Mouse (Mus musculus): ENCODE results near the gene Prkag2.

Gene Prkag2

DNA sequence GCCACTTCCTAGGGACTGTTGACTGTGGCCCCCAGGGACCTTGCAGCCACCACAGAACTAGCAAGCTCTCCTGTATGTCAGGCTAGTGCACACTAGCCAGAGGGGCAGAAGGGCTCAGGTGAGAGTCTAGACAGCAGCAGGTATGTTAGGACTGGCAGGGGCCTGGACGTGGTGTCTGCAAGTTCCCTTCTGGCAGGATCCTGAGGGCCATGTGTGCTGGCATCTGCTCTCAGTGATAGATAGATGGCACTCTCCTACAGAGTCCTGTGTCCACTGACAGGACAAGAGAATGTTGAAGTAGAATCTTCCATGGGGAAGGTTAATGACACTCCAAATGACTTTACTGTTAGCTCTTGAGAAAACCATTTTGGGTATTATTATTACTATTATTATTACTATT is 52.8 kb downstream of the Prkag2 start:
- no peak for DNase-seq (ENCODE audit: low spot score)

DNA sequence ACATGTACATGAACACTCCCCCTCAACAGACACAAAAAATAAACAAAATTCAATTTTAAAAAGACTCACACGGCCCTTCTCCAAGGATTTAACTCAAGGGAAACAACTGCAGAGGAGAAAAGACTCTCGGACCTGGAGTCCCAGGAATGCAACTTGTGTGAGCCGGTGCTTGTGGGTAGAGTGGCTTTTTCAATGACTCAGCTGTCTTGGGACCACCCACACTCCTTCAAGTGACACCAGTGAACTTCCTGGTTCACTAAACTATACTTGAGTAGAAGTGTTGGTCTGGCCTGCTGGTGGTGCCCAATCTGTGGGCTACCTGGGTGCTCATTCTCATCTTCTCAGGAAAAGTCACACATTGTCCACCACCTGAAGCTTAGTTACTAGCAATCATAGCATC is 53.7 kb downstream of the Prkag2 start:
- no peak for DNase-seq (ENCODE audit: low spot score)

DNA sequence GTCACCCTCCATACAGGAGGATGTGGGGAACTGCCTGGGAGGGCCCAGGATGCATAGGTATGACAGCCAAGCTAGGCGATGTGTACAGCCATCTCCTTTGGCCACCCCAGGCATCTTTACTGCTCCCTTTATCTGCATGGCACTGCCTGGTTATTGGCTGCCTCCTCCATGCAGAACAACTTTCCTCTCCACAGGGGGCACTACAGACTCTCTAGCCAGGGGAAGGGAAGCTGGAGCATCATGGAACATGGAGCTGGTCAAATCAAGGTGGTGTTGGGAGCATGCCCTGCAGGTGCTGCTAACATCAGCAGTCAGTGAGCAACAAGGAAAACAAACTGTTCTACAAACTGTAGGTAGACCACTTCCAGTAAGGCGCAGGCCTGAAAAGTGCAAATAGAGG is 56.4 kb downstream of the Prkag2 start:
- no peak for DNase-seq (ENCODE audit: low spot score)

DNA sequence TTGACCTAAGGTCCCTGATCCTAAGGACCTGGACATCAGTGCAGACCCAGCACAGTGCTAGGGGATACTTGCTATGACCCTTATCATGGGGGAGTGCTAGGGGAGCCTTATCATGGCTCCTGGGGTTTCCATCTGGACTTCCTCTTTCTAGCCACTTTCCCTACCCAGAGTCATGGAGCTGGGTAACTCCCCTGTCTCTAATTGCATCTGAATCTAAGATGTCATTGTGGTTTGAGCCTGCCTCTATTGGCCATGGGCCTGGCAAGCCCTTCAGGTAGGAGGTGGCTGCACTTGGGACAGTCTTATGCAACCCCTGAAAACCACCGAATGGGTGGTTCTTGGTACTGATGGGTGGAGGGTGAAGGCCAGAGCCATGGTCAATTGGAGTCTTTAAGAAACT is 58.5 kb downstream of the Prkag2 start:
- DNase-seq (ENCODE audit: low spot score) = no peak

DNA sequence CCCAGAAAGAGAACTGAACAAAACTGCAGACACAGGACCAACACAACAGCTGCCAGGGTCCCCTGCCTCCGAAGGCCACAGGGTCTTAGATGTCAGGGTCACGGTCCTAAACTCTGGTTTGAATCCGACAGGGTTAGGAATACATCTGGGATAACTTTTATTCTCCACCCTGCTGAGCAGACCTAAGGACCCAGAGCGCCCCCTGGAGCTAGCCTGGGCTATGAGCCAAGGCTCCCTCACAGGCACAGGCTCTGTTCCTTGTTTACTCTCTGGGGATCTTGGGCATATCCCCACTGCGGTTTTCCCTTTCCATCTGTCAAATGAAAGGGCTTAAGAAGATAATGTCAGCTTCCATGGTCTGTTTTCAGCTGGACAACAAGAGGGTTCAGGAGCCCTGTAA is 59.1 kb downstream of the Prkag2 start:
- no peak for DNase-seq (ENCODE audit: low spot score)

DNA sequence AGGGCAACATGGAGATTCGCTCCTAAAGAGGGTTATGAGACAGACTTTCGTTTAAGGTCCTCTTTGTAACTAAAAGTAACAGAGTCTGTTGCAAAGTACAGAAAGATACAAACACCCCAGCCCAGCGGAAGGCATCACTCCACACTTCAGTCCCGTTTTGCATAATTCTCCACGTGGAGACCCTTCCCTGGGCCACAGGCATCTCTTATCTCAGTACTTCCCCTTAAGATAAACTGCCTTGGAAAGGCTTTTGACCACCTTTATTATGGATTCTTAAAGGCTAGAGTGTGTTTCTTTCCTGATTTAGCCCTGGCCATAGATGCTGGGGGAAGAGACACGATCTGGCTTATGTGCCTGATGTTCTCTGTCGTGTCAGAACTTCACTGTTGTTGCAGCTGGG is 59.5 kb downstream of the Prkag2 start:
- DNase-seq (ENCODE audit: low spot score) = no peak

DNA sequence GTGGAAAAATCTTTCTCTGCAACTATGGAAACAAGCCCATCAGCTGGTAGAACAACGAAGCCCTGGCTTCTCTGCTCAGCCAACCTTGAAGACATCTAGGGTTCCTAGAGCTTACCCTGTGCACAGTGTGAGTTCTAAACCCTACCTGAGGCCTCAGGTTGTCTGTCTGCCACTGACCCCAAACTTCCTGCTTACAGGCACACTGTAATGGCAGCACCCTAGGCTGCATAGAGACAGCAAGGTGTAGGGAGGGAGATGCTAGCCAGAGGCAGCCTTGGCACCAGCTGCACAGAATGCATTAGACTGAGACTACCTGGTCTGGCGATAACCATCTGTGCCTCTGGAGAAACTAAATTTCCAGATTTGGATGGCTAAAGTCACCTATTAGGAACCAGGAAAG is 61.6 kb downstream of the Prkag2 start:
- no peak for DNase-seq (ENCODE audit: low spot score)

DNA sequence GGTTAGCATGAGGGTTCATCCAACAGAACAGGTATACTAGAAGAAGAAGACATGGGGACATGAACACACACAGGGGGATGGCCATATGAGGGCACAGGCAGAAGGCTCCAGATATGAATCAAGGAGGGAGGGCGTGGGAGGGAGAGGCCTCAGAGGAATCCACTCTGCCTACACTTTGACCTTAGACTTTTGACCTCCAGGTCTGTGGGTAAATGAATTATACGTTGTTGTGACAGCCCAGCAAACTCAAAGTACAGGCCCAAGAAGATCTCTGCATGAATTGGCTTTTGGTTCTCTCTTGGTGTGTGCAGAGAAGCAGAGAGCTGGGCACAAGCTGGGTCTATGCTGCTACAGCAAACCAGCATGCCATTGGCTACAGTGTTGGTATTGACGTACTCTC is 65.1 kb downstream of the Prkag2 start:
- no peak for DNase-seq (ENCODE audit: low spot score)

DNA sequence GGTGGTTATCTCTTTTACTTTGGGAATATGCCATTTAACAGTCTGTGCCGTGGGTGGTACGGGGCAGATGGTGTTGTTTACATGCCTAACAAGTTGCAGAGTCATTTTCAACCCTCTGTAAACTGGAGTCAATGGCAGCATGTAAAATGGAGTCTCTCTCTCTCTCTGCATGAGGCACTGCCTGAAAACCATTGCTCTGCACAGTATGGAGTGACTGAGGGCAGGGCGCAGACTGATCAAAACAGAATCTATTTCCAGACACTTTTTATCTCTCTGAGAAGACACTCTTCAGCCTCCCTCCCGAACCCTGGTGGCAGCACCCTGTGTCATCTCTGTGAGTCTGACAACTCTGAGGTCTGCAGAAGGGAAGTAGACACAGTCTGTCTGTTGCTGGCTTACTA is 69.0 kb downstream of the Prkag2 start:
- DNase-seq (ENCODE audit: low spot score) = no peak

DNA sequence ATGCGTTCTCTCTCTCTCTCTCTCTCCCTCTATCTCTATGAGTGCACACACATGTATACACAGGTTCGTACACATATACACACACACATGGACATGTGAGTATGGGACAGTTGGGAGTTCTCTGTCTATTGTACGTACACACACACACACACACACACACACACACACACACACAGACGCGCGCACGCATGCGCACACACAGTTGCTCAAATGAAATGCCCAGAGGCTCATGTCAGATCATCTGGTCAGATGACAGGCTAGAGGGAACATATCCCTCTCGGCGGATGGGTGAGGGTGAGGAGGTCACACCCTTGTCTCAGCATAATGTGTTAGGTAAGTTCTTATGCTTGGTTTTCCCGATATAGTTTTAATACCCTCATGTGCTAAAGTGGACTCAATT is 69.4 kb downstream of the Prkag2 start:
- DNase-seq (ENCODE audit: low spot score) = no peak

DNA sequence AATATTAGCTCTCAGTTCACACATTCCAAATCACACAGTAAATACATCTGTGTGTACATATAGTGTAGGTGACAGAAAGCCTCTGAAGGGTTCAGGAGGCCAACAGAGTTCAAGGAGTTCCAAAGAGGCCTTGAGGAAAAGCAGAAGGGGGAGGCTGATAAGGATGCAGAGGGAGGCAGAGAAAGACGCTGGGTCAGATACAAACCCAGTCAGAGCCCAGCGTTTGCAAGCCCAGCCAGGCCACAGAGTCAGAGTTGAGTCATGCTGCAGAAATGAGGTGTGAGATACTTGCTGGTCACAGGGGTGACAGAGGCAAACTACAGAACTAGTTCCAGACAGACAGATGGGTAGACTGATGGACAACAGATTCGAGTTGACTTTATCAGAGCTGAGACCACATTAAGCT is 70.2 kb downstream of the Prkag2 start:
- DNase-seq (ENCODE audit: low spot score) = no peak

DNA sequence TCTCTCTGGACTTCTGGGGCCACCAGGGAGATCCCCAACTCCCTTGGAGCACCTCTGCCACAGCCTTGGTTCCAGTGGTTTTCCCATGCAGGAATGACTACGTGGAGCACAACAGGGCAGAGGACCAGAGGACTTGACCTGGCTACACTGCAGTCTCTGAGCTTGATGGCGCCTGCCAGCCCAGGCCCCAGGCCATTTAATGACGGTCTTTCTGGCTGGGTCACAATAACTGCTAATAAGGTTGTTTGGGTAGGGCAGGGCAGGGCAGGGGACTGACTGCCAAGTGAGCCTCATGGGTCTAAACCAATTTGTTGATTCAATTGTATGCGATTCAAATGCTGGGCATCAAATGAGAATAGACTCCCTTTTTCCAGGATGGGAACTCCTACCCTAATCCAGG is 72.8 kb downstream of the Prkag2 start:
- DNase-seq (ENCODE audit: low spot score) = no peak

DNA sequence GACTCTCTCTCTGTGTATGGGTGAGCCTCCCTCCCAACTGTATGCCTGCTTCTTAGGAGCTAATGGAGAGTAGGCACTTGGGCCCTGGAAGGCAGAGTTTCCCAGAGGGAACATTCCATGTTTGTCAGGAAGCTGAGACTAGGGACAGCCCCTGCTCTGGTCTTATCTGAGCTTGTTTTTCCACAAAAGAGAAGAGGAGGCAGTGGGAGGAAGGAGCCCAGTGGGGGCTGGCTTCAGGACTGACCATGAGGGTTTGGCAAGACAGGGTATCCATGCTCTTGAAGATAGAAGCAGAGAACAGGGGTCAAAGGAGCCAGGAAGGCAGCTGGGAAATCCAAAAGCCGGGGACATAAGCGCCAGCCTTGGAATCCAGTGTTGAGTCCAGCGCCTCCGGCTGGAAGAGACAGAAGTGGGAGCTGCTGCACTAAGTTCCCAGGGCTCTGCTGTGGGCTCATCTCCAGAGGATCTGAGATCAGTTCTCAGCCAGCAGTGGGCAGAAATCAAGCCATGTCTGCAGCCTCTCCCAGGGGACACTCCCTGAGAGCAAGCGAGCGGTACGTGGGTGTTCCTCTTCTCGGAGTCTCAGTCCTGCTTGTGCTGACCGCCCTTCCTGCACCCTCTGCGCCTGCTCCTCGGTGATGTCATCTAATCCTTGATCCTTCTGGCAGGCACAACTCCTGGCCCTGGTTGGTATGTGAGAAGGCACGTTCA is 75.0 kb downstream of the Prkag2 start:
- peak; percentile 61 for DNase-seq (ENCODE audit: low spot score)

DNA sequence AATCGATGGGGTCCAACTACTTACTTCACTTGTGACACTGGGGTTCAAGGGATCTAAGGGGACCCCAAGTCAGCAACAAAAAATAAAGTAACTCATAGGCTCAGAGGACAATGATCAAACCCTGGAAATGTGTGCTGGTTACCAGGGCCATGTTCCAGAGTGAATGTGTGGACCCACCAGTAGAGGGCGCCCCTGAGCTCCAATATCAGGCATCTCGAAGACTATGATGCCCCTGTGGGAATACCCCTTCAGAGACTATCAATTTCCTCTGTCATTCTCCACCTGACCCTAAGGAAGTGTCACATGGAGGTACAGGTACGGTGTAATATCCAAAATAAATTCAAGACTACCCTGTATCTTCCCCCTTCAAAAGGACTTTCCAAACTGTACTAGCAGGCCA is 77.5 kb downstream of the Prkag2 start:
- no peak for DNase-seq (ENCODE audit: low spot score)

DNA sequence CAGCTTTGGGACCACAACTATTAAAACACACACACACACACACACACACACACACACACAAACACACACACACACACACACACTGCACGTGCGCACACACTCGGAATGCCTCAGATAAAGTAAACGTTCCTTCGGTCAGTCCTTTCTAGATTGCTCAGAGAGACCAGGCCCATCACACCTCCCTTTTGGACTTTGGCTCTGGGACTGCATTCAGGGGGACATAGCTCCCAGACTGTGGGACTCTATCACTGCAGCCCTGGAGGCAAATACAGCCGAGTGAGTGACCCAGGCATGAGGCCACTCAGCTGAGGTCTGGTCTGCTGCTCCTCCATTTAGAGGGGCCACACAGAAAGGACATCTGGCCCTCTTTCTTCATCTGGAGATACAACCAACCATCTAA is 81.2 kb downstream of the Prkag2 start:
- no peak for DNase-seq (ENCODE audit: low spot score)

DNA sequence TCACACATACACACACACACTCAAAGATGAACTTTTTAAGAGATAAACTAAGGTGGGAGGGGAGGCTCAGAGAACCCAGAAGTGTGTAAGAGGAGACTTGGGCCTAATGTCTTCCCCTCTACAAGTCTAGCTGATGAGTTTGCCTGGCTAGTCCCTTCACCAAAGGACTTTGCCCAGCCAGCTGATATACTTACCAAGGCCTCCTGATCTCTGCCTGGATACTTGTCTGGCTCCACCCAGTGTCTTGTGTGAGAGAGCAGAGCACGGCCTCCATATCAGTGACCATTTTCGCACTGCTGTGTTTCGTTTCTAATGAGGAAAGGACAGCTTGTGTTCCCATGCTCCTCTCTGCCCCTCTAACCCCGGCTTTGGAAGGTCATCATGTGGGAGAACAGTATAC is 88.3 kb downstream of the Prkag2 start:
- no peak for DNase-seq (ENCODE audit: low spot score)

DNA sequence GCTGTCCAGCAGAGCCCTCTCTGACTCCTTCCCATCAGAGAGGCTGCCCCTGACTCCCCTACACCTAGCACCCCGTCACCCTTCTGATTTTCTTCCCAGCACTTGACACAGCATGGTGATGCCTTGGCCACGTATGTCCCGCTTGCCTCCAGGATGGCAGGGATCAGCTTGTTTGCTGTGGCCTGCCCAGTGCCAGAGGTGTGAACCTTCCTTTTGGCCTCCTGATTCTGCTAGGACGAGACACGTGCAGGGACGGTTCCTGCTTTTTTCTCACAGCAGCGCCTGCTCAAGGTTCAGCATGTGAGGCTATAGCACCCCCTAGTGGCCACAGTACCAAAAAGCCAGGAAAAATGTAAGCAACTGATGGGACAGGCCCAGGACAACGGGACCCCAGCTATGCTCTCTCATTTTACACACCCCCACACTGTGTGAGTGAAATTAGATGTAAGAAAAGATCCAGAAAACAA is 89.4 kb downstream of the Prkag2 start:
- peak; percentile 60 for DNase-seq (ENCODE audit: low spot score)

DNA sequence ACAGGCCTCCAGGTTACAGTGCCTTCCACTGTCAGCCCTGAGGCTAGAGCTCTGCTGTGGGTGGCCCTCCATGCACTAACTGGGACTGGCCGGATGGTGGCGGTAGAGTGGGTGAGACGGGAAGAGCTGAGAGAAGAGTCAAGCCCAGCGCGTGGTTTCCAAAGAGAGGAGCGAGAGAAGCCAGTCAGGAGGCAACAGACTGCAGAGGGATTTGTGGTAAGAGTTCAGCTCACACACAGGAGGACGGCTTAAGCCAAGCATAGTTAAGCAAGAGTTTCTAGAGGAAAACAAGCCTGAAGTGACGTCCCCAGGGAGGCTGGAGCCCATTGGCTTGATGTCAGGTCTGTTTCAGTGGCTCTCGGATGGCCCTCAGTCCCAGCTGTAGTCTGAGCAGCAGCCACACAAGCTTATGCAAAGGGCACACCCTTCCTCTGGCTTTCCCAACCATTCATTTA is 90.0 kb downstream of the Prkag2 start:
- DNase-seq (ENCODE audit: low spot score) = peak; percentile 75

DNA sequence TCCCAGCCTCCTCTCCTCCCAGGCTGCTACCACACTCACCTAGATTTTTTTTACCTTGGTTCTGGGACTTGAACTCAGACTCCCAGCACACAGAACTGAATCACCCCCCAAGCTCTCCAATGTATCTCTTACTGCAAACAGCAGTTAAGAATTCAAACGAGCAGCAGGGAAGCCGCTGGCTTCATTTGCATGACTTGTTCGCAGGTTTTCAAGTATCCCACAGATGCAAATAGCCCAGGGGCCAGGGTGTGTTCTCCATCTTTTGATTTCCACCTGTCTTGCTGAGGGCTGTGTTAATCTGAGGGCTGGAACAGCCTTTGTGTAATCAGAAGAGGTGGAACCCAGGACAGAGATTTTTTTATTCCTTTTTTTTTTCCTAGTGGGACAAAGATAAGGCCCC is 90.7 kb downstream of the Prkag2 start:
- no peak for DNase-seq (ENCODE audit: low spot score)

DNA sequence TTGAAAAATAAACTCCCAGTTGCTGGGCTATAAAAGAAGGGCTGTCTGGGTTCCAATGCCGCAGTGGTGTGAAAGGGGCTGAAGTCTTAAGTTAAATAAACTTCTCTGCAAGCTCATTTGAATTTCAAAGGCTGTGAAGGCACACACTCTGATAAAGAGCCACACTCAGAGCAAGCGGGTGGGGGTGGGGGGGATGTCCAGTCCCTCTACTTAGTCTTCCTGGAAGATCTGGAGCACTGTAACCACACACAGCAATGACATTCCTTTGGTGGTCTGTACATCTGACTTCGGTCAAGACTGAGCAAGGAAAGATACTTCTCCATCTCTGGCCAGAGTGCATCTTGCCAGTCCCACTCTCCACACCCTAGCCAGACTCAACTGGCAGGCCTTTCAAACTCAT is 91.5 kb downstream of the Prkag2 start:
- DNase-seq (ENCODE audit: low spot score) = no peak

DNA sequence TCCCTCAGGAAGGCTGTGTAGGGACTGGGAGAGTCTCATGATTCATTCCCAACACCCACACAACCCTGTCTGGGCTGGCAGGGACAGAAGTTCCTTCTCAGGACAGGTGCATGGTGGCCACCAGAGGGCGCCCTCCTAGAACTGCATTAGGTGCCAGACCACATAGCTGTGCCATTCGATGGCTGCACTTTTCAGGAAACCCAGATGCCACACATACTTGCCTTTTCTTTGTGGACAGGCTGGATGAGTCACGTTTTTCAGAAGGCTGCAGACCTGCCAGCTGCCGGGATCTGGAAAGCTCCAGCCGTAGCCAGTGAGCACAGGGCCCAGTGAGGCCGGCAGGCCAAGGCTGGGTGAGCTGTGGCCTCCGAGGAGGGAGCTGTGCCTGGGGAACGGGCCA is 93.6 kb downstream of the Prkag2 start:
- peak; percentile 69 for DNase-seq (ENCODE audit: low spot score)

DNA sequence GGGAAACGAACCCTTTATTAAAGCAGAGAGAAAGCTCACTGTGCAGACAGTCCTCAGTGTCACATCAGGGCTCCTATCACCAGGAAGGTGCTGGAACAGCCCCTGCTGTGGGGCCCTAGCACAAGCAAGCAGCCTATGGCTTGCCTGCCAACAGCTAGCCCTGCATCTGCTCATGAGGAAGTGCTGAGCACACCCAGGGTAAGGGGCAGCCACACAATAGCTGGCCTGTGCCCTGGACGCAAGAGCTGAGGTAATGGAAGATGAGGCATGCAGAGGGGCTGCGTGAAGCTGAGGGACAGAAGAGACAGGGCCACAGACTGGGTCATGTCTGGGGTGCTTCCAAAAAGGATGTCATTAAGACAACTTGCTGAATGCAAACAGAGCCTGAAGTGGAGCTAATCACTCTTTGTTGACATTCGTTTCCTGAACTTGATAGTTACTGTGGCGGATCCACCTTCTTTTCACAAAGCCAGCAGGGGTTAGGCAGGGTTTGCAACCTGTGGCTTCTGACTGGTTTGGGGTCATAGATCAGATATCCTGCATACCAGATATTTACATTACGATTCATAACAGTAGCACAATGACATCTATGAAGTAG is 94.8 kb downstream of the Prkag2 start:
- DNase-seq (ENCODE audit: low spot score) = no peak

DNA sequence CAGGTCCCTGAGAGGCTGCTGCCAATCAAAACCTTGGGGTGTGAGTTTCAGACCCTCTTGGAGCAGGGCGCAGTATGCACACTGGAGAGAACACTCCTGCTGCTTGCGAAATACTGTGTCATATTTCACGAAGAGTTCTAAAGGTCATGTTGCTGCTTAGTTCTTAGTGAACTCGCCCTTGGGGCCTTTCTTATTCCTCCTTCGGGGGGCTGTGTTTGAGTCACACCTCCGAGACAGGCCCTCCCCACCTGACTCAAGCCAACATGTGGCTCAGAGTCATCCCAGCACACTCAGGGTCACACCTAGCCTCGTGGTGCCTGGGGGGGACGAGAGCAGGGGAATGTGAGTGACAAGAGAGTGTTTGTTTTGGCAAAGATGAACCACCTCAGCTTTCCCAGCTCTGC is 99.0 kb downstream of the Prkag2 start:
- no peak for DNase-seq (ENCODE audit: low spot score)

DNA sequence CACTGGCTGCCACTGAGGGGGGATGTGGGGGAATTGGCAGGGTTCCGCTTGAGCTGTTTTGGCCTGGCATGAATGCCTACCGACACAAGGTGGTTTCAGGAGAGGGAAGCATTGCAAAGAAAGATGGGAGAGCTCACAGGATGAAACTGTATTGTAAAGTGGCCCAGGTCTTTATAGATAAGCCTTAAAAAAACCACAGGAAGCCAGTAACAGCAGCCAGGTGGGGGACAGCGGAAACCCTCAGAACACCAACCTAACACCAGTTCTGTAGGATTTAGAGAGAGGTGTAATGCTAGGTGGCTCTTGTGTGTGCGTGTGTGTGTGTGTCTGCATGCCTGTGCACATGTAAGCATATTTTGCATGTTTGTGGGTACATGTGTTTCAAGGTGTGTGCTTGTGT is 101.1 kb downstream of the Prkag2 start:
- DNase-seq (ENCODE audit: low spot score) = no peak

Measured in testis, postnatal 14 days (tissue).